Mouse (Mus musculus) MEL (cell line): ENCODE results near the gene Rbm31y. TPM values are rescaled to one million over a fixed set of nuclear protein-coding genes. Genes with fewer than 3 reads are reported as not detected.
"Not testable (repeated sequence)": the region's sequence is repeated elsewhere in the genome, so short reads cannot be mapped to it uniquely, and the experiment has no call there.

Experiments used
- DNase-seq: peaks from one replicate; pipeline ENCODE4 v3.0.0; 2011; ENCODE audit warnings: low read depth, low spot score
- H3K27ac ChIP-seq: 2 replicates; pipeline ENCODE4 v1.5.1; 2012; ENCODE audit warnings: low read depth, mild to moderate bottlenecking, control low read depth, low read length, moderate library complexity; ENCODE audit not compliant: control insufficient read depth
- H3K27me3 ChIP-seq, 2 experiments: fragments of 150-350 bp in 1 of 2; sonication (generic) in 1 of 2; 2 replicates each; pipeline ENCODE4 v1.6.1; 2012; ENCODE audit warnings: low read length in 2 of 2, mild to moderate bottlenecking in 2 of 2, improper control_type of control experiment in 1 of 2, moderate library complexity in 1 of 2; ENCODE audit not compliant: insufficient read depth in 2 of 2, control insufficient read depth in 1 of 2
- H3K36me3 ChIP-seq, 2 experiments: 2 replicates each; pipeline ENCODE4 v1.6.1; 2012 to 2014; ENCODE audit warnings: low read length in 2 of 2, improper control_type of control experiment in 1 of 2, inconsistent platforms in 1 of 2, mild to moderate bottlenecking in 1 of 2; ENCODE audit not compliant: insufficient read depth in 2 of 2, control insufficient read depth in 1 of 2
- H3K4me1 ChIP-seq, 2 experiments: fragments of 150-350 bp in 1 of 2; sonication (generic) in 1 of 2; 2 replicates each; pipeline ENCODE4 v1.6.1; 2012; ENCODE audit warnings: low read length in 2 of 2, improper control_type of control experiment in 1 of 2, mild to moderate bottlenecking in 1 of 2; ENCODE audit not compliant: insufficient read depth in 2 of 2, control insufficient read depth in 1 of 2
- H3K4me3 ChIP-seq, 2 experiments: fragments of 150-350 bp in 1 of 2; sonication (generic) in 1 of 2; 2 replicates each; pipeline ENCODE4 v1.5.1; 2012; ENCODE audit warnings: low read depth in 2 of 2, low read length in 2 of 2, mild to moderate bottlenecking in 2 of 2, moderate library complexity in 2 of 2, control low read depth in 1 of 2, improper control_type of control experiment in 1 of 2; ENCODE audit not compliant: control insufficient read depth in 1 of 2, insufficient read depth in 1 of 2
- H3K79me2 ChIP-seq: 2 replicates; pipeline ENCODE4 v1.6.1; 2012; ENCODE audit warnings: mild to moderate bottlenecking, low read length, moderate library complexity; ENCODE audit not compliant: control insufficient read depth, poor library complexity, insufficient read depth
- H3K9ac ChIP-seq: 2 replicates; pipeline ENCODE4 v1.6.1; 2012; ENCODE audit warnings: low read depth, mild to moderate bottlenecking, control low read depth, low read length, moderate library complexity; ENCODE audit not compliant: control insufficient read depth, poor library complexity, severe bottlenecking
- H3K9me3 ChIP-seq: fragments of 150-350 bp; sonication (generic); replicated peaks from 2 replicates; pipeline ENCODE4 v1.6.1; 2012; ENCODE audit warnings: mild to moderate bottlenecking, low read length, improper control_type of control experiment, moderate library complexity; ENCODE audit not compliant: insufficient read depth
- polyA plus RNA-seq, 2 experiments: library from polyadenylated mRNA; stranded (reverse) in 1 of 2; unstranded in 1 of 2; fragments of >175 nt in 1 of 2; fragments of >200 nt in 1 of 2; gene quantifications; 2 replicates each; pipeline versions ENCODE4 v1.2.1 to v1.2.4; 2012; ENCODE audit warnings: low replicate concordance in 2 of 2, low read depth in 1 of 2; ENCODE audit not compliant: insufficient read length in 2 of 2, insufficient read depth in 1 of 2, missing spikeins in 1 of 2
- total RNA-seq: library from RNA; depleted of rRNA; stranded (reverse); fragments of 300-350 nt; gene quantifications from 2 replicates; pipeline ENCODE4 v1.2.3, GENCODE M21; 2012; rRNA removed

Rbm31y gene
- total RNA-seq (not detected in 2 replicates), polyA plus RNA-seq (not detected)

DNA sequence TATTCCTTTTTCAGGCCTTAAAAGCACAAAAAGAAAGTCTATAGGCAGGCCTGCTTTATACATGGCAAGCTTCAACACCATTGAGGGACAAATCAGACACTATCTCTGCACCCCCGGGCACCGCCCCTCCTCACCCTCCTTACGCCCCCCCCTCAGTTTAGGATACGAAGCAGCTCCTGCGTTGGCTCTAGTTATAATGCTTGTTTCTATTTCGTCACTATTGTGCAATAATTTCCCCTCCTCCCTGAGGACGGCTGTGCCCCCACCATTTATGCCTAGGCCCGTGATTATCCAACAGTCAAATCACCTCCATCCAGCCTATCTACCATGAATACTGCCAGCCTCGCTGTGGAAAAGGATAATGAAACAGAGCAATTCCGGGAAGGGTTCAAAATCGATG is at the start of gene Rbm31y:
Gene Rbm31y (plus strand): TSS at position 301 of the 400 bp plus-strand sequence.
- H3K9ac ChIP-seq, H3K79me2 ChIP-seq, H3K4me3 ChIP-seq, H3K27ac ChIP-seq, H3K27me3 ChIP-seq, H3K9me3 ChIP-seq, H3K4me1 ChIP-seq, DNase-seq, H3K36me3 ChIP-seq: not testable (repeated sequence)
